Mouse (Mus musculus) cortical plate, adult 2 months (tissue): ENCODE measurements around the gene Tcf7l1.

Experiments used
- CTCF ChIP-seq: fragments of 200-500 bp; IDR thresholded peaks from 2 replicates; pipeline ENCODE4 v1.5.1; 2011; ENCODE audit warnings: mild to moderate bottlenecking, control low read depth, low read length; ENCODE audit not compliant: insufficient read depth; ENCODE audit errors: extremely low read depth
- POLR2A ChIP-seq: fragments of 200-500 bp; IDR thresholded peaks from 2 replicates; pipeline ENCODE4 v1.6.1; 2011; ENCODE audit warnings: mild to moderate bottlenecking, low read length, control low read depth; ENCODE audit not compliant: insufficient read depth; ENCODE audit errors: extremely low read depth

DNA sequence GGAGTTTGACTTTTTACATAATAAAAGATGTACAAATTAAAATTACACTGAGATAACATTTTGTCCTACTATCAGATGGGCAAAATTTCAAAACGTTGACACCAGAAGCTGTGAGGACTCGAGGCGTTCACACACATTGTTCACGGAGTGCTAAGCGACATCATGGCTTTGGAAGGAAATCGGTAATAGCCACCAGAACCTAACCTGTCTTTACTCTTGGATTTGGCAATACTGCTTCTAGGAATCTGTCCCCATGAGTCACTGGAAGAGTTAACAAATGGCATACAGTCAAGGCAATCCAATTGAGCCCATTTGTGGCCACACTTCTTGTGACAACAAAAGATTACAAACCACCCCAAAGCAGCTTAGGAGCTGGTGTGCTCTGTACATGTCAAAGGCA lies 14.6 kb upstream of the Tcf7l1 start:
- no peak for TF ChIP-seq CTCF
- TF ChIP-seq POLR2A, result no peak
